Mouse (Mus musculus) forebrain, postnatal 0 days (tissue): ENCODE measurements at regions not wholly inside any gene's neighbourhood (a gene's known extent, or its start where the extent isn't known, plus 50 kb on each side); places are given as distances from the start of the nearest gene placed in this dataset.

Source experiments
- ATAC-seq: fragments of 200-750 bp; cut with Nextera tagmentation; 2 replicates; pipeline ENCODE4 v1.8.0; 2017; ENCODE audit warnings: mild to moderate bottlenecking, moderate library complexity
- DNase-seq: peaks from one replicate; pipeline ENCODE4 v3.0.0-alpha.2; 2015
- H3K27ac ChIP-seq: fragments of 300-500 bp; sonication (generic); 2 replicates; pipeline ENCODE4 v1.5.1; 2014; ENCODE audit warnings: low read depth, mild to moderate bottlenecking, antibody characterized with exemption, low read length, moderate library complexity, mixed read lengths
- H3K27me3 ChIP-seq: fragments of 300-500 bp; sonication (generic); 2 replicates; pipeline ENCODE4 v1.6.1; 2014; ENCODE audit warnings: mild to moderate bottlenecking, low read length, mixed read lengths; ENCODE audit not compliant: insufficient read depth
- H3K36me3 ChIP-seq: fragments of 300-500 bp; sonication (generic); 2 replicates; pipeline ENCODE4 v1.6.1; 2014; ENCODE audit warnings: mild to moderate bottlenecking, moderate library complexity; ENCODE audit not compliant: insufficient read depth
- H3K4me1 ChIP-seq: fragments of 300-500 bp; sonication (generic); 2 replicates; pipeline ENCODE4 v1.6.1; 2014; ENCODE audit warnings: antibody characterized with exemption; ENCODE audit not compliant: insufficient read depth
- H3K4me2 ChIP-seq: fragments of 300-500 bp; sonication (generic); 2 replicates; pipeline ENCODE4 v1.6.1; 2014; ENCODE audit warnings: low read depth, mild to moderate bottlenecking, moderate library complexity
- H3K4me3 ChIP-seq: fragments of 300-500 bp; sonication (generic); 2 replicates; pipeline ENCODE4 v1.5.1; 2014; ENCODE audit warnings: low read depth, low read length, mixed read lengths
- H3K9ac ChIP-seq: fragments of 300-500 bp; sonication (generic); 2 replicates; pipeline ENCODE4 v1.6.1; 2014; ENCODE audit warnings: mild to moderate bottlenecking
- H3K9me3 ChIP-seq: fragments of 300-500 bp; sonication (generic); 2 replicates; pipeline ENCODE4 v1.6.1; 2016; ENCODE audit warnings: low read length
- CTCF ChIP-seq: sonication (generic); IDR thresholded peaks from 2 replicates; pipeline ENCODE4 v1.5.1; 2016; ENCODE audit warnings: antibody characterized with exemption, control low read depth, low read depth
- WGBS: fragments of 180-500 bp; shearing (Covaris S2); extraction: QIAGEN DNeasy Blood & Tissue Kit; methylation state at CpG from one replicate; pipeline ENCODE4 v1.1.7; 2014; 5-methylcytosine and 5-hydroxymethylcytosine counted together

DNA sequence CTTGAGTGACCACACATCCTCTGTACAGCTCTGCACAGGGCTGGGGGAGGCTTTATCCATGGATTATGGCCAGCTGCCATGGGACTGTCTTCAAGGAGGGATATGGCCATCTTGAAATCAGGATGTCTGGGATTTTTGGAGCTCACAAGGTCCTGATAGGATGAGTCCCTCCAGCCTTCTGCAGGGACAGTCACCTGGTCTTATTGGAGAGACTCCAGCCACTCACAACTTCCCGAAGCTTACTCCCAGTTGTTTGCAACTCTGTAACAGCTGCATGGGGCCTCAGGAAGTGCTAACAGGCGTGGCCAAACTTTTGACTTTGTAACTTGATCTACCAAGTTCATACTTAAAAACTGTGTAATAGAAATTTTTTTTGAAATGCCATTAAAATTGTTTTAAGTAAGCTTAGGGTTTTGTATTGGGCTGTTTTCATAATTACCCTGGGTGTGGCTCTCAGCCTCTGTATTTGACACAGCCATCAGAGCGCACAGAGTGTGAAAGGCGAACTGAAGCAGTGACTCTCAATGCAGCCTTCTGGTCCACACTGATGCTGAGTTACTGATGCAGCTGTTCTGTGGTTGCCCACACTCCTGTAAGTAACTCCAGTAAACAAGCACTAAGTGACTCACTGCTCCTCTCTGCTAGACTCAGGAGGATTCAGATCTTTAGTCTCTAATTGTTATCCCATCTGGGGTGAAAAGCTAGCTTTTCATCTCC, 84.0 kb upstream of the Zc3h12a start:
- Histone ChIP-seq H3K36me3 (no peaks in the 10 kb centered on the region), H3K27ac (no peak overlapping the region), H3K27me3 (no peaks in the 10 kb centered on the region), H3K4me3 (no peak overlapping the region), H3K4me1 (no peaks in the 10 kb centered on the region), H3K9ac (no peak overlapping the region), H3K4me2 (no peak overlapping the region), H3K9me3 (peaks cover 11% of the 10 kb centered on the region)
- DNase-seq = no peak
- TF ChIP-seq CTCF = no peak
- WGBS = 64% methylated on average over 4 of the region's 4 CpGs
- no peak for ATAC-seq

DNA sequence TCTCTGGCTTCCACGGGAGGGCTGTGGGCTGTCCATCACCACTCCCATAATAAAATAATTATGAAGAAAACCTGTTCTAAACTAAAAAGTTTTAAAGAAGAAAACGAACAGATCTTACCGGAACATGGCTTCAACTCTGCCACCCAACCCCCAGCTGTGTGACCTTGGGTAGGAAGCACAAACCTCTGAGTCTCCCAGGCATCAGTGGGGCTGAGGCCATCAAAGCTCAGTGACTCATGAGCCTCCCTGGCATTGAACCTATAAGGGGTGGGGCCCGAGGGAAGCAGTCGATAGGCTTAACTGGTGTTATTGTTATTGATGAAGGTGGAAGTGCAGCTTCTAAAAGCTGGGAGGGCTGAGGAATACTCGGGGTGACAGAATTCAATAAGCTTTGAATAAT, 83.1 kb upstream of the Zc3h12a start:
- ATAC-seq (no peak), DNase-seq (no peak)
- H3K4me1 ChIP-seq = no peaks in the 10 kb centered on the region
- no peaks in the 10 kb centered on the region for H3K27me3 ChIP-seq
- 75% methylated on average over 6 of the region's 6 CpGs for WGBS
- H3K9me3 ChIP-seq = peaks cover 3% of the 10 kb centered on the region; the same call in 1 of the 2 replicates
- no peak overlapping the region for H3K27ac ChIP-seq
- H3K4me3 ChIP-seq = no peak overlapping the region
- H3K36me3 ChIP-seq = no peaks in the 10 kb centered on the region
- no peak for TF ChIP-seq CTCF
- no peak overlapping the region for H3K9ac ChIP-seq
- no peak overlapping the region for H3K4me2 ChIP-seq

DNA sequence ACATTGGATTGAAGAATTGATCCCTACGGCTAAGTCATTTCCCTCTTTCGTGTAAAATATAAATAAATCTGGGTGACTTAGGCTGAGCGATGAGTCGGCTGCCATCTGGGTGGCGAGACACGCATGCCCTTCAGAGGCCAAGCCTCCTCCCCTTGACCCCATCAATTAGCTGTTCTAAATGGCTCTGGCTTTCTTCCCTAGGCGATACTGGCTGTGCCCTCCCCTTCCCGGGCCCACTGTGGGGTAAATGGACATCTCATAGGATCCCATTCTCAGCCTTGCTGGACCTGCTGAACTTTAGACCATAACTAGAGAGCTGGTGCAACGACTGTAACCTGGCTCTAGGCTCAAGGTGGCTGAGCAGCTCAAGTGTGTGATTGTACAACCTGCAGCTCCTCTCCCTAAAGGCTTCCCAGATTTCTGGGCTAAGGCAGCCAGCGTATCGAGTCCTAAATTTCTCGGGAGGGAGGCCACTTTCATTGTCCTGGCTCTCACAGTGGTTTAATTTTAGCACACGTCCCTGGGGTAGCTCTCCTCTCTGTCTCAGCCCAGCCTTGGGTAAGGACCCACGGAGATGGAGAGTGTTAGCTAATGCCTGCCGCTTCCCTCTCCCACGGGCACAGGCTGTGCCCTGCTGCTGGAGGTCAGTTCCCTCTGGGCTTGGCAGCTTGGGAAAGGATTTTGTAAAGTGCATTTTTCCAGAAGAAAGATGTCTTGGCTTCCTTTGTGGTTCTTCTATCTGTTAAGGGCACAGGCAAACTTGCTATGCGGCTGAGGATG, 80.7 kb upstream of the Zc3h12a start:
- WGBS = 73% methylated on average over 17 of the region's 17 CpGs
- no peak overlapping the region for H3K4me3 ChIP-seq
- H3K27ac ChIP-seq = no peak overlapping the region
- no peaks in the 10 kb centered on the region for H3K4me1 ChIP-seq
- H3K36me3 ChIP-seq = no peaks in the 10 kb centered on the region
- H3K9ac ChIP-seq = no peak overlapping the region
- no peak for DNase-seq
- no peaks in the 10 kb centered on the region for H3K9me3 ChIP-seq
- TF ChIP-seq CTCF = no peak
- no peaks in the 10 kb centered on the region for H3K27me3 ChIP-seq
- no peak overlapping the region for H3K4me2 ChIP-seq
- no peak for ATAC-seq

DNA sequence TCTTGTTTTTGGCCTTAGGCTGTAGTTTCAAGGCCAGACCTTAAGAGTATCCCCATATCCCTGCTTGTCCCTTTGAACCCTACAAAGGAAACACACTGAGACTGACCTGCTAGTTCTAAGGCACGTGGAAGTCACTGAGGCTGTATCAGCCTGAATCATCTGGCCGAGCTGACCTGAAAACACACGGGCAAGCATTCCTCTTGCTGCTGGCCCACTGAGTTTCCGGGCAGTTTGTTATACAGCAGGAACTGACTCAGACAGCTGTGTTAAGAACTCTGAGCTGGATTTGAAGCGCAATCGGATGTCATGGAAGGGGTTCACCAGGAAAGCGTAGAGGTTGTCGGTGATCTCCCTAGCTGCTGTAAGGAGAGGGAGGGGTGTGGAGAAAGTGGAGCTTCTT, 75.9 kb upstream of the Zc3h12a start:
- H3K36me3 ChIP-seq = no peaks in the 10 kb centered on the region
- H3K4me2 ChIP-seq = no peak overlapping the region
- ATAC-seq (no peak), DNase-seq (no peak)
- no peak overlapping the region for H3K27ac ChIP-seq
- no peaks in the 10 kb centered on the region for H3K27me3 ChIP-seq
- H3K4me3 ChIP-seq = no peak overlapping the region
- no peaks in the 10 kb centered on the region for H3K9me3 ChIP-seq
- H3K4me1 ChIP-seq = no peaks in the 10 kb centered on the region
- H3K9ac ChIP-seq = no peak overlapping the region
- TF ChIP-seq CTCF = no peak
- WGBS = 86% methylated on average over 8 of the region's 8 CpGs

DNA sequence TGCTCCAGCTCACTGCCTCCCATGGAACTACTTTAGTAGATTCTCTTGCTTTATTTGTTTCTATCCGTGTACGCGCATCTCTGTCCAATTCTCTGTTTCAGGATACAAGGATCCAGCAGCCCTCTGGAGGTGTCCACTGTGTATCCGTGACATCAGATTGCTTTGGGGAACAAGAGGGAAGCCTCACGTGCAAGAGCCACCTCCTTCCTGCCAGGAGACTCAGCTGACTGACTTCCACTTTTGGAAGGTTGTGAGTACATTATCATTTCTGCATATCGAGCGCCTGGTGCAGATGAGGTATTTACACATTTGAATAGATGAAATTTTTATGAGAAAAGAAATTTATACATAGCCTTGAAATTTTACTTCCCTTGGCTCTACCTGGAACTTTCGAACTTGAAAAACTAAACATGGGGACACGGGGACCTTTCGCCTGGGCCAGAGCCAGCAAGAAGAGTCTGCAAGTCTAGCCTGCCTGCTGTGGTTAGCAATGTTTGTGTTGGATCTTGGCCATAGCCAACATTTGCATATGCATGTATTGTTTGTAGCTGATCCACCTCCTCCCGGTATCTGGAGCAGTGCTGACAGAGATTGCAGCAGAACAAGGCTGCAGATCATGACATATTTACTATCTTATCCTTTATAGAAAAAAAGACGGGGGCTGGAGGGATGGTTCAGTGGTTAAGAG, 74.1 kb upstream of the Zc3h12a start:
- Histone ChIP-seq H3K27me3 (no peaks in the 10 kb centered on the region), H3K27ac (no peak overlapping the region), H3K4me2 (no peak overlapping the region), H3K36me3 (no peaks in the 10 kb centered on the region), H3K4me3 (no peak overlapping the region), H3K9ac (no peak overlapping the region), H3K9me3 (no peaks in the 10 kb centered on the region), H3K4me1 (no peaks in the 10 kb centered on the region)
- ATAC-seq = no peak
- WGBS = 53% methylated on average over 12 of the region's 12 CpGs
- no peak for TF ChIP-seq CTCF
- DNase-seq = no peak

DNA sequence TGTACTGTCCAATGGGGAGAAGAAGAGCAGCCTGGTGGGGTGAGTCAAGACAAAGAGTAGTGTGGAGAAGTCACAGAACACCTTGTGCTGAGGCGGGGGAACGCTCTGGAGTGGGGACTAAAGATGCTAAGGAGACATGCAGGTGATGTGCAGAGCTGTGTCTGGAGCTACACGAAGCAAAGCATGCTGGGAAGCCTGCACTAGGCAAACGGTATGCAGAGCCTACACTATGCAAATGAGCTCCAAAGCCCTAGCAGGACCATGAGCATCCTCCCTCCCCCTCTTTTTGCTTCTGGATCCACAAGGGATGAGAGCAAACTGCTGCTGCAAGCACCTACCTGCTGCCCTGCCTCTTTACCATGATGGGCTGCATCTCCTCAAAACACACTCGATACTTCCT, 73.1 kb upstream of the Zc3h12a start:
- H3K4me1 ChIP-seq = no peaks in the 10 kb centered on the region
- no peak overlapping the region for H3K9ac ChIP-seq
- no peak for DNase-seq
- H3K27me3 ChIP-seq = no peaks in the 10 kb centered on the region
- no peaks in the 10 kb centered on the region for H3K36me3 ChIP-seq
- no peak overlapping the region for H3K4me2 ChIP-seq
- no peak for TF ChIP-seq CTCF
- no peaks in the 10 kb centered on the region for H3K9me3 ChIP-seq
- no peak overlapping the region for H3K4me3 ChIP-seq
- no peak; the same call in 1 of the 2 replicates for ATAC-seq
- WGBS = 62% methylated on average over 5 of the region's 5 CpGs
- no peak overlapping the region for H3K27ac ChIP-seq

DNA sequence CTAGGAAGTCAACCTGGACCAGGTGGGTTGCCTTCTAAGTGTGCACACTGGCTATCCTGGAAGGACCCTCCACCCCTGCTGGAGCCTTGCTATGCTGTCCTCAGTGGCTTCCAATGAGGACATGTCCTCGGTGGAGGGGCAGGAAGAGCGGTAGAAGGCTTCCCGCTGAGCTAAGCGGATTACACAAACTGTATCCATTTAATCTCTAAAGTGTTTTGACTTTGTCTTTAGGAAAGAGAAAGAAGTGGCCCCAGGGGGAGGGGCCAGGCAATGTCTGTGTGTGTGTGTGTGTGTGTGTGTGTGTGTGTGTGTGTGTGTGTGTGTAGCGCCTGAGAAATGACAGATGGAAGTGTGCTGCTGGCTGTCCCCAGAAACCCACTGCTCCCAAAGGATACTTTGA, 71.6 kb upstream of the Zc3h12a start:
- DNase-seq (no peak), ATAC-seq (no peak)
- Histone ChIP-seq H3K27me3 (no peaks in the 10 kb centered on the region; the same call in 1 of the 2 replicates), H3K4me1 (0 out of 2 replicates have a peak, but pooled peaks cover 7% of the 10 kb centered on the region), H3K9me3 (no peaks in the 10 kb centered on the region), H3K36me3 (no peaks in the 10 kb centered on the region), H3K27ac (no peak overlapping the region), H3K4me3 (no peak overlapping the region), H3K9ac (no peak overlapping the region), H3K4me2 (no peak overlapping the region)
- WGBS = 24% methylated on average over 5 of the region's 5 CpGs
- no peak for TF ChIP-seq CTCF
